26 mouse cellular contexts compared by ENCODE assay signal in the genomic region with DNA sequence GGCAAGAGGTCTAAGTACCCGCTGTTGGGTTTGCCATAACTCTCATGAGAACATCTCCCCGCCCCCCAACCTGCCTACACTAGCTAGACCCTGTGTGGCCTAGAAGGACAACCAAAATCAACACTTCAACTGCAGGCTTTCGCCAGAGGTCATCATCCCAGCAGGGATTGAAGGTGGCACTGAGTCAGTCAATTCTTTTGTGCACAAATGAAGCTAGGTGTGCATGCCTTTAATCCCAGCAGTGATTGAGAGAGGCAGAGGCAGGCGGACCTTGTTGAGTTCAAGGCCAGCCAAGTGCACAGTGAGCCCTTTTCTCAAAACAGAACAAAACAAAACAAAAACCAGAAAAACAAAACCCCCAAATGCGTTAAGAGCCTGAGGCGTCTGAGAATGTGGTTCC. TPM values are rescaled to one million over a fixed set of nuclear protein-coding genes. Genes with fewer than 3 reads are reported as not detected.
"Had no signal": no experiment of that assay in that cellular context is flagged by ENCODE, and none has a peak within 500 bp of the region (broad histone marks: within the 10 kb centered on the region; RNA-seq: fewer than 3 reads in every experiment).

No protein-coding gene starts in this region.

- H3K9ac ChIP-seq: heart, embryonic 12.5 days; hindbrain, embryonic 12.5 days; hindbrain, embryonic 14.5 days; intestine, embryonic 15.5 days; limb, embryonic 12.5 days; liver, embryonic 13.5 days had no signal

- H3K27ac ChIP-seq: gastrocnemius, adult 2 months; heart, embryonic 10.5 days; hindbrain, embryonic 10.5 days; hindbrain, embryonic 12.5 days; hindbrain, embryonic 14.5 days; intestine, embryonic 15.5 days; layer of hippocampus, adult 2 months; limb, embryonic 10.5 days; limb, embryonic 12.5 days; liver, embryonic 13.5 days had no signal

- H3K4me3 ChIP-seq: gastrocnemius, adult 2 months; heart, embryonic 10.5 days; heart, embryonic 12.5 days; hindbrain, embryonic 10.5 days; hindbrain, embryonic 12.5 days; intestine, embryonic 15.5 days; layer of hippocampus, adult 2 months; limb, embryonic 10.5 days; limb, embryonic 12.5 days; liver, embryonic 13.5 days had no signal

- DNase-seq: gastrocnemius, adult 2 months; gastrocnemius, postnatal 10 days; gastrocnemius, postnatal 25 days; heart, adult 18-20 months; heart, postnatal 10 days; heart, postnatal 4 days; kidney, adult 18-20 months; kidney, adult 8-10 months; kidney, postnatal 10 days; kidney, postnatal 25 days; kidney, postnatal 4 days; layer of hippocampus, adult 9-11 months; layer of hippocampus, postnatal 36 days; liver; liver, embryonic 13.5 days had no signal

- H3K36me3 ChIP-seq: heart, embryonic 10.5 days; heart, embryonic 12.5 days; hindbrain, embryonic 12.5 days; intestine, embryonic 15.5 days; limb, embryonic 12.5 days; liver, embryonic 13.5 days had no signal

- H3K27me3 ChIP-seq: intestine, embryonic 15.5 days had no signal

- H3K9me3 ChIP-seq: heart, embryonic 10.5 days; heart, embryonic 12.5 days; hindbrain, embryonic 10.5 days; hindbrain, embryonic 12.5 days; intestine, embryonic 15.5 days; limb, embryonic 10.5 days; limb, embryonic 12.5 days; liver, embryonic 13.5 days had no signal

RNA-seq across cellular contexts. Expression of gene Rps6kl1, which starts 10.0 kb away (rescaled TPM):
- total RNA-seq: granulocyte monocyte progenitor cell, adult 5-6 weeks had no signal

RNA-seq across cellular contexts. Expression of gene Pgf, which starts 36.5 kb away (rescaled TPM):
- total RNA-seq: granulocyte monocyte progenitor cell, adult 5-6 weeks had no signal
- polyA plus RNA-seq: inflammation-experienced regulatory T-cells, adult 6 months had no signal
